Mouse (Mus musculus) ES-CJ7 (cell line): ENCODE measurements around the gene Sft2d2.

Experiments
- DNase-seq: peaks from one replicate; pipeline ENCODE4 v3.0.0; 2011; ENCODE audit warnings: low read depth, low spot score

Gene Sft2d2

GRCm38 (mm10) chr1:165193880-165194661 lies at the start of gene Sft2d2:
Gene Sft2d2, minus strand, starts transcription at chr1:165194438.
- peak; percentile 87 for DNase-seq

GRCm38 (mm10) chr1:165236321-165237298 lies 42.4 kb upstream of the Sft2d2 start, which contains the start of gene Tiprl:
Gene Tiprl, minus strand, starts transcription at chr1:165236996.
- peak; percentile 99 for DNase-seq

GRCm38 (mm10) chr1:165235846-165236245 lies 41.6 kb upstream of the Sft2d2 start:
- DNase-seq, result no peak

GRCm38 (mm10) chr1:165233806-165234205 lies 39.6 kb upstream of the Sft2d2 start:
- no peak for DNase-seq

GRCm38 (mm10) chr1:165230691-165231090 lies 36.5 kb upstream of the Sft2d2 start:
- DNase-seq, result peak; percentile 50

GRCm38 (mm10) chr1:165229577-165229976 lies 35.3 kb upstream of the Sft2d2 start:
- DNase-seq, result peak; percentile 22

- no peak for DNase-seq
Measured at GRCm38 (mm10) chr1:165217023-165217589, 22.9 kb upstream of the Sft2d2 start.

- DNase-seq, result no peak
Measured at GRCm38 (mm10) chr1:165215831-165216230, 21.6 kb upstream of the Sft2d2 start.

- DNase-seq, result no peak
Measured at GRCm38 (mm10) chr1:165205591-165205990, 11.4 kb upstream of the Sft2d2 start.

- DNase-seq, result no peak
Measured at GRCm38 (mm10) chr1:165203488-165204035, 9.3 kb upstream of the Sft2d2 start.

- DNase-seq, result no peak
Measured at GRCm38 (mm10) chr1:165201445-165202012, 7.3 kb upstream of the Sft2d2 start.

- DNase-seq, result no peak
Measured at GRCm38 (mm10) chr1:165200748-165201147, 6.5 kb upstream of the Sft2d2 start.

GRCm38 (mm10) chr1:165199639-165200038 lies 5.4 kb upstream of the Sft2d2 start:
- no peak for DNase-seq

- DNase-seq, result no peak
Measured at GRCm38 (mm10) chr1:165198951-165199350, 4.7 kb upstream of the Sft2d2 start.

- no peak for DNase-seq
Measured at GRCm38 (mm10) chr1:165197875-165198274, 3.6 kb upstream of the Sft2d2 start.

GRCm38 (mm10) chr1:165195396-165195960 lies 1.2 kb upstream of the Sft2d2 start:
- peak; percentile 22 for DNase-seq

- no peak for DNase-seq
Measured at GRCm38 (mm10) chr1:165194662-165195013, 400 bp upstream of the Sft2d2 start.

- DNase-seq, result no peak
Measured at GRCm38 (mm10) chr1:165193426-165193825, 812 bp downstream of the Sft2d2 start.

GRCm38 (mm10) chr1:165192714-165193264 lies 1.4 kb downstream of the Sft2d2 start:
- DNase-seq, result no peak

GRCm38 (mm10) chr1:165192102-165192501 lies 2.1 kb downstream of the Sft2d2 start:
- no peak for DNase-seq

- DNase-seq, result no peak
Measured at GRCm38 (mm10) chr1:165191611-165192010, 2.6 kb downstream of the Sft2d2 start.
